Mouse (Mus musculus) G1E-ER4 (cell line): ENCODE measurements around the gene Ppp2r2d. TPM values are rescaled to one million over a fixed set of nuclear protein-coding genes. Genes with fewer than 3 reads are reported as not detected.

Source experiments
- GATA1 ChIP-seq: IDR thresholded peaks from one replicate; pipeline ENCODE4 v1.8.0; 2012; ENCODE audit warnings: low read length, inconsistent platforms
- polyA plus RNA-seq: library from polyadenylated mRNA; stranded (reverse); fragments of >175 nt; gene quantifications from 2 replicates; pipeline ENCODE4 v1.2.3, GENCODE M21; 2012

The Ppp2r2d gene
- polyA plus RNA-seq, 1 experiment: 25.0 TPM

DNA sequence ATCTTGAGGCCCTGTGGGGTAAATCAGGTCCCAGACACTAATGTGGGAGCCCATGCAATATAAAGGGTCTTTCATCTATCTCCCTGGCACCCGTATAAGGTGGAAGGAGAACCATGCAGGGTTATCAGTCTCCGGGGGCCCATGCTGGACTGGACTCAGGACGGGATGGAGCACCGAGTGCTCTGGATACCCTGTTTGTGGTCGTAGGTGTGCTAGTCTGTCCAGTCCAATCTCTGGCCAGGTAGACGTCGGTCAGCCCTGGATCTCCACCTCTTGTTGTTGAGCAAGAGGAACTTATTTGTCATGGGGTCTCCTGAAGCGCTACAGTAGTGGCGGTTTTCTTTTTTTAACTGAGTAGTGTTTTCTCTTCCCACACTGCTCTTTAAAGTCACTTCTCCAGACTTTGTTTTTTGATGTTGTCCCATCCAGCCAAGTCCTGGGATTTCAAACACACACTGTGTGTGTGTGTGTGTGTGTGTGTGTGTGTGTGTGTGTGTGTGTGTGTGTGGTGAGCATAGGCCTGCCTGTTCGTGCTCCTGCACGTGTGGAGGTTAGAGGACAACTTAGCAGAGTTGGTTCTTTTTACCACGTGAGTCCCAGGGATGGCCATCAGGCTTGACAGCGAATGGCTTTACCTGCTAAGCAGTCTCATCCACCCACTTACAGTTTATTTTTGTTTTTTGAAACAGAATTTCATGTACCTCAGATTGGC is 1.6 kb downstream of the Ppp2r2d start:
- TF ChIP-seq GATA1: no peak

GRCm38 (mm10) chr7:138848028-138848920 is 2.4 kb downstream of the Ppp2r2d start:
- TF ChIP-seq GATA1: no peak

- TF ChIP-seq GATA1: no peak
Observed at GRCm38 (mm10) chr7:138850083-138850482, 4.2 kb downstream of the Ppp2r2d start.

DNA sequence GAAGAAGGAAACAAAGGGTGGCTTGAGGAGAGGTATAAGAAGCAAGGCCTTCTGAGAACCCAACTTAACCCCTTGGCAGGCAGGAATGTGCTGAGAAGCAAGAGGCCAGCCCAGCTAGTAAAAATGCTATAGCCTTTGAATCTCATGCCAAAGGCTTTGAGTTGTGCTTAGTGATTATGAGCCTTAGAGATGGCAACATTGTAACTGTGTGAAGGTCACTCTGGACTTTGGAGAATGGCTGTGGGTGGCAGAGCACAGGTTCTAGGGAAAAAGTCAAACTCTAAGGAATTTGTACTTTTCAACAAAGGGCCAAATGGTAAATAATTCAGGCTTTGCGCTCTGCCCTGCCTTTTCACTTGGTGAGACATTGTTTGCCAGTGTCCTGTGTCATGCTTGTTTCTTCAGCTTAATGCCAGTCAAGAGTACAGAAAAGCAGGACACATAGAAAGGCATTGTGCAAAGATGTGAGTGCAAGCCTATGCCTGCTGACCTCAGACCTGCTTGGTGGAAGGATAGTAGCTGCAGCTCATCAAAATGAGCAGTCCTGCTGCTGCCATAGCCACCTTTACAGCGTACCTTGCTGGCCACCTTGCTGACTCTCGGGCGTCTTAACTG is 7.6 kb downstream of the Ppp2r2d start:
- no peak for TF ChIP-seq GATA1

- no peak for TF ChIP-seq GATA1
Observed at GRCm38 (mm10) chr7:138854201-138854600, 8.3 kb downstream of the Ppp2r2d start.

DNA sequence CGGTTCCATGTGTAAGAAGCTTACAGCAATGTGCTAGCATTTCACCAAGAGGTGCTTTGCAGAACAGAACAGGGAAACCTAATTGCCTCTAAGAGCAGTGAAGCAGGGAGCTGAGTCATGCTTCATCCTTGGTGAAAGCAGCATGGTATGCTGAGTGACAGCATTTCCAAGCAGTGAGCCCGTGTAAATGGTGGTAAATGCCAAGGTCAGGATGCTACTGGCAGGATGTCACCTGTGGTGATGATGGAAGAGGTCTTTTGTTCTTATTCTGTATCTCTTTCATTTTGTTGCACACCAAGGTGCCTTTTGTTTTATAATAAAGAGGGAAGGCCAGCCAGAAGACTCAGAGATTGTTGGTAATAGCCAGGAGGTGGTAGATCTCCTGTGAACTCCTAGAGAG is 10.8 kb downstream of the Ppp2r2d start:
- TF ChIP-seq GATA1: no peak

DNA sequence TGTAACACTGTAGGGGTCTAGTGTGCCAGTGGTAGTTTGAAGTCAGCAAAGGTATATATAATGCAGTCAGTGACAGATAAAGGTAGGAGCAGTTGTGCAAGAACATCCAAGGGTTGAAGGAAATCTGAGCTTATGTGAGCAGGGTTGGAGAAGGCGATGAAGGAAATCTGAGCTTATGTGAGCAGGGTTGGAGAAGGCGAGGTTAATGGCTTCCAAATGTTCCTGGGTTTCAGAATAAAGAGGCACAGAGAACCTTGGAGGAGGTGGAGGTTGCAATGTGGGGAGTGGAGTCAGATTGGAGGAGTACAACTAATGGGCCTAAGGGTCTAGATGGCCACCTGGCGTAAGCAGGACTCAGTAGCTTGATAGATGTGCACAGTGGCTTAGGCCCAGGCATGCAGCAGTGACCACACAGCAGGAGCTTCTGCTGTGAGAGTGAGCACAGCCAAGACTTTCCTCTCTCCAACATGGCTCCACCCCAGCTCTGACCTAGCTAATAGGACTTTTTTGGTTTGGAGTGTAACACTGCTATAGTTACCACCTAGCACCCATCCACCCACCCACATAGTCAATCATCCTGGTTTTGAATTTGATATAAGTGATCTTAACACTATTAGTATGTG is 18.2 kb downstream of the Ppp2r2d start:
- TF ChIP-seq GATA1: no peak

DNA sequence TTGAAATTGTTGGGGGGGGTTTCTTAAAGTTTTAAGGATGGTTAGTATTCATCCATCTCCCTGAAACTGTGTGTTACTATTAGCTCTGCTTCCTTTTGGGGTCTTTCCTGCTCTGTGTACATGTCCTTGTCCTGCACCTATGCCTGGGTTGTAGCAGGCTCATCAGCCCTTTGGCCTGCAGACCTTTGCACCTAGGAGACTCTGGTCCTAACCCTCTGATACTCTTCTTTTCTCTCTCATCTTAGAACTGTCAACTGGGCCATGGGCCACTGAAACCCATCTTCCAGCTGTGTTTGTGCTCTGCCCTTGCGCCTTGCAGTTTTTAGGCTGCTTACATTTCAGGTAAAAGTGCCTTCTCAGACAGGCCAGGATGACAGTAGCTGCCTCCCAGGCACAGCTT is 18.9 kb downstream of the Ppp2r2d start:
- TF ChIP-seq GATA1: no peak

DNA sequence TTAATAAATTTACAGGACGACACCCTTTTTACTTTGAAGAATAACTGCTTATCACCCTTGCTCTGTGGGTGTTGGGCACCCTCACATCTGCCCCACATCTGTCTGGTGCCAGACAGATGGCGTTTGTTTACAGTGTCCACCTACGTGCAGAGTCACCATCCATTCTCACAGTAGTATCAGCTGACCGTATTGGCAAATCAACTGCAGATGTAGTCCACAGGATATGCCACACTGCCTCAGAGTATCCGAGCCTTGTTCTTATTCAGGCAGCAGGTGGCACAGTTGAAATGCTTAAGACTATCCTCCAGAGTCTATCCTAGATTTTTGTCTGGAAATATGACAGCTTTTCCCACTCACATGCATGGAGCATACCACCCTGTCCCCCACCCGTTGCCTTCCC is 21.4 kb downstream of the Ppp2r2d start:
- TF ChIP-seq GATA1: no peak

DNA sequence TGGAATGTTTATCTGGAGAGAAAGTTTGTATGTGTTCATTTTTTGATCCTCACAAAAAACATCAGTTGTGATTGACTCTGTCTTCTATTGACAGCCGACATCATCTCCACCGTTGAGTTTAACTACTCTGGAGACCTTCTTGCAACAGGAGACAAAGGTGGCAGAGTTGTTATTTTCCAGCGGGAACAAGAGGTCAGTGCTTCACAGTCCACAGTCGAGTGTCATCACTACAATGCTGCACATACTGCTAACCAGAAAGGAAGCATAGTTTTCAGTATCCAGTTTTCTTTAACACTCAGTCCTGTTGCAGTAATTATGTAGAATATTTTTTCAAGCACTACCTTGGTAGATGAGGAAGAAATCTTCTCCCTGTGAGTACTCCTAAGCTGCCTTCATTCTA is 22.4 kb downstream of the Ppp2r2d start:
- TF ChIP-seq GATA1: no peak

GRCm38 (mm10) chr7:138872956-138873355 is 27.1 kb downstream of the Ppp2r2d start:
- TF ChIP-seq GATA1: no peak

- no peak for TF ChIP-seq GATA1
Observed at GRCm38 (mm10) chr7:138875031-138875430, 29.2 kb downstream of the Ppp2r2d start.

DNA sequence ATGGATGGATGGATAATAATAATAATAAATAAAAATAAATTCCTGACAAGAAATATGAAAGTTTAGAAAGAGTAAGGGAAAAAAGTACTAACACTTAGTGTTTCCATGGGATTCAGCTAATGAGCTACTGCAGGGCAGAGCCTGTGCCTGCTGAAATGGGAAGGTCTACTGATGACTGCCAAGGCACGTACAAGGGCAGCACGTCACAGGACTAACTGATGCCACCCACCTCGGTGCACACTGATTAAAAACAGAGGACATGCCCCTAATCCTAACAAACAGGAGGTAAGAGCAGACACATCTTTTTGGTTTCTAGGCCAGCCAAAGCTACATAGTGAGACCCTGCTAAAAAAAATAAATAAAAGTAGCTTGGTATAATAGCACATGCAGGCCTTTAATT is 37.8 kb downstream of the Ppp2r2d start:
- TF ChIP-seq GATA1: no peak

DNA sequence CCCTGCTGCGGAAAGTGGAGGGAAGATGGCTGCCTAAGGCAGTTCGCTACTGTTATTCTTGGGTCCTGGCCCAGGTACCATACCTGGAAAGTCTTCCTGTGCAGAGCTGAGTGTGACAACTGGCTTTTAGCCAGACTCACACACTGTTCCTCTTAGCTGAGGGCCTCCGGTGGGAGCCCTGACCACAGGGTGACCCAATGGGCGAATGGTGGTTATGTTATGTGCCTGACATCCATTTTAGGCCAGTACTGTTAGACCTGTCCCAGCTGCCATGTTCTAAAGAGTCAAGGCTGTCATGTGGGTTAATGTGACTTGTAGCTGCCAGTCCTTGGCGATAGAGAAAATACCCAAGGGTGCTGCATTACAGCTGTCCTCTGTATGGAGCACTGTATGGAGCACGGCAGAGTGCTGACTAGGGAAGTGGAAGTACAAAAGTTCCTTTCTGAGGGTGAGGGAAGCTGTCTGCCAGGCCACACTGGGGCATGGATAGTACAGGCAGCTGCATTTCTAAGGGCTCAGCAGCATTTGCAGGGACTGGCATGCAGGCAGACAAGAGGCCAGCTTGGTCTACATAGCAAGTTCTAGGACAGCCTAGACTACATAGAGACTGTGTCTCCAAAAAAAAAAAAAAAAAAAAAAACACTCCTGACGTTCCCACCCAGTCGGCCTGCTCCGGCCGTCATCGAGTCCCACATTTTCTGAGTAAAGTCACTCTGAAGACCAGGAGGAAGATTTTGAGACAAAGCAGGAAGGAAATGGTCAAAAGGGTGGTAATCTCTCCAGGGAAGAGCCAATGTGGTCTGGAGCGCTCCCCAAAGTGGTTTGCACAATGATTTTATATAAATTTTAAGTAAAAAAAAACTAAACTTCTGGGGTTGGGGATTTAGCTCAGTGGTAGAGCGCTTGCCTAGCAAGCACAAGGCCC is 39.7 kb downstream of the Ppp2r2d start:
- TF ChIP-seq GATA1: no peak

DNA sequence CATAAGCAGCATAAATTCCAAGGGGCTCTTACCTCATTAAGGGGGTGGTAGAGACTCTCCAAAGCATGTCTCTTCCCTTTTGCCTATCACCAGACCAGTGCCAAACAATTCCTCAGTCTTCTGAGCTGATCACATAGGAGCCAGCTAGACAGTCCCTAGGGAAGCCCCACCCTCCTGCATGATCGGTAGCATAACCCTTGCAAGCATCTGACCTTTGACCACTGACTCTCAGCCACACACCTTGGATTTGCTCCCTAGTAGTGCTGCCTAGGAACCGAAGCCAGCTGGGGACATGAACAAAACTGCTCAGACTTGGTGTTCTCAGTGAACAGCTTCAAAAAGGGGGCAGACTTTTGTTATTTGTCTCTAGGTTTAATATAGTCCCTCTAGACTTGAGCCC is 52.2 kb downstream of the Ppp2r2d start:
- TF ChIP-seq GATA1: no peak
